Mouse (Mus musculus) ovary, postnatal 14 days (tissue): ENCODE measurements at regions not wholly inside any gene's neighbourhood (a gene's known extent, or its start where the extent isn't known, plus 50 kb on each side); places are given as distances from the start of the nearest gene placed in this dataset.

Experiments used
- DNase-seq: peaks from one replicate; pipeline ENCODE4 v3.0.0; 2022; ENCODE audit warnings: low spot score

- no peak for DNase-seq
Measured at GRCm38 (mm10) chr1:57272593-57272992, 104.8 kb upstream of the 1700066M21Rik start.

- DNase-seq = no peak
Measured at GRCm38 (mm10) chr1:57281549-57281948, 95.9 kb upstream of the 1700066M21Rik start.

- no peak for DNase-seq
Measured at GRCm38 (mm10) chr1:57296186-57296585, 81.2 kb upstream of the 1700066M21Rik start.

GRCm38 (mm10) chr1:57298557-57298956 lies 78.9 kb upstream of the 1700066M21Rik start:
- DNase-seq = no peak

- DNase-seq = no peak
Measured at GRCm38 (mm10) chr1:57301260-57301979, 76.0 kb upstream of the 1700066M21Rik start.

GRCm38 (mm10) chr1:57301980-57302331 lies 75.5 kb upstream of the 1700066M21Rik start:
- no peak for DNase-seq

GRCm38 (mm10) chr1:57304757-57305156 lies 72.7 kb upstream of the 1700066M21Rik start:
- no peak for DNase-seq

- no peak for DNase-seq
Measured at GRCm38 (mm10) chr1:57322535-57322934, 54.9 kb upstream of the 1700066M21Rik start.

- DNase-seq = no peak
Measured at GRCm38 (mm10) chr1:57323118-57323517, 54.3 kb upstream of the 1700066M21Rik start.

- no peak for DNase-seq
Measured at GRCm38 (mm10) chr1:57325585-57326165, 51.7 kb upstream of the 1700066M21Rik start.
